Mouse (Mus musculus): Measurements from ENCODE around the gene Xrcc6. TPM values are rescaled to one million over a fixed set of nuclear protein-coding genes. Genes with fewer than 3 reads are reported as not detected.

Gene Xrcc6
- polyA plus RNA-seq, 1 experiment from 2014 or later = 19.6 TPM

- no peak overlapping the region for H3K4me3 ChIP-seq (ENCODE audit: low read depth, low read length)
- 0 out of 2 replicates have a peak overlapping the region, but pooled peaks have one; percentile 32 for H3K27ac ChIP-seq (ENCODE audit: low read length)
- WGBS = 49% methylated on average over 13 of the region's 13 CpGs
These were observed 35.0 kb downstream of the Xrcc6 start for GRCm38 (mm10) chr15:82022535-82023088.

GRCm38 (mm10) chr15:82023965-82024635, 36.5 kb downstream of the Xrcc6 start:
- no peak overlapping the region for H3K9ac ChIP-seq (replicated peaks; ENCODE audit: low read depth)
- no peaks in the 10 kb centered on the region for H3K27me3 ChIP-seq (replicated peaks; ENCODE audit: insufficient read depth, low read length)
- peak; percentile 67 for DNase-seq (ENCODE audit: low spot score)
- H3K27ac ChIP-seq (ENCODE audit: low read length) = no peak overlapping the region; the same call in 1 of the 2 replicates
- no peaks in the 10 kb centered on the region for H3K9me3 ChIP-seq (ENCODE audit: low read length)
- no peak overlapping the region for H3K4me3 ChIP-seq (ENCODE audit: low read depth, low read length)
- H3K4me2 ChIP-seq (replicated peaks; ENCODE audit: low read depth, low read length) = no peak overlapping the region
- no peaks in the 10 kb centered on the region for H3K4me1 ChIP-seq (ENCODE audit: insufficient read depth, low read depth, low read length)
- TF ChIP-seq CTCF (IDR thresholded peaks at IDR 0.05) (0 out of 2 replicates have a peak, but pooled peaks have one; percentile 21), EP300 (IDR thresholded peaks at IDR 0.05) (no peak)
- peak; percentile 66 for ATAC-seq
- H3K36me3 ChIP-seq (ENCODE audit: insufficient read depth, low read length) = no peaks in the 10 kb centered on the region
- WGBS = 70% methylated on average over 6 of the region's 6 CpGs

More at GRCm38 (mm10) chr15:82022535-82023088, 35.0 kb downstream of the Xrcc6 start:
- H3K36me3 ChIP-seq (ENCODE audit: insufficient read depth, low read length) = no peaks in the 10 kb centered on the region
- no peak overlapping the region for H3K9ac ChIP-seq (replicated peaks; ENCODE audit: low read depth)
- TF ChIP-seq CTCF (IDR thresholded peaks at IDR 0.05) = no peak
- TF ChIP-seq EP300 (IDR thresholded peaks at IDR 0.05) = no peak
- H3K4me1 ChIP-seq (ENCODE audit: insufficient read depth, low read depth, low read length) = no peaks in the 10 kb centered on the region
- no peaks in the 10 kb centered on the region for H3K9me3 ChIP-seq (ENCODE audit: low read length)
- peak; percentile 65 for ATAC-seq
- H3K4me2 ChIP-seq (replicated peaks; ENCODE audit: low read depth, low read length) = no peak overlapping the region
- no peaks in the 10 kb centered on the region for H3K27me3 ChIP-seq (replicated peaks; ENCODE audit: insufficient read depth, low read length)
- DNase-seq (ENCODE audit: low spot score) = peak; percentile 49

- Histone ChIP-seq H3K9ac (replicated peaks; ENCODE audit: low read depth) (no peak overlapping the region), H3K9me3 (ENCODE audit: low read length) (no peaks in the 10 kb centered on the region), H3K27me3 (replicated peaks; ENCODE audit: insufficient read depth, low read length) (no peaks in the 10 kb centered on the region), H3K36me3 (ENCODE audit: insufficient read depth, low read length) (no peaks in the 10 kb centered on the region), H3K27ac (ENCODE audit: low read length) (no peak overlapping the region), H3K4me3 (ENCODE audit: low read depth, low read length) (no peak overlapping the region), H3K4me1 (ENCODE audit: insufficient read depth, low read depth, low read length) (no peaks in the 10 kb centered on the region), H3K4me2 (replicated peaks; ENCODE audit: low read depth, low read length) (no peak overlapping the region)
- ATAC-seq (no peak), DNase-seq (ENCODE audit: low spot score) (no peak)
- no peak for TF ChIP-seq CTCF (IDR thresholded peaks at IDR 0.05)
- no peak for TF ChIP-seq EP300 (IDR thresholded peaks at IDR 0.05)
- 83% methylated on average over 7 of the region's 7 CpGs for WGBS
These were observed 39.6 kb downstream of the Xrcc6 start for GRCm38 (mm10) chr15:82027276-82027675.

GRCm38 (mm10) chr15:82027726-82028125, 40.1 kb downstream of the Xrcc6 start:
- Histone ChIP-seq H3K36me3 (ENCODE audit: insufficient read depth, low read length) (no peaks in the 10 kb centered on the region), H3K4me2 (replicated peaks; ENCODE audit: low read depth, low read length) (no peak overlapping the region), H3K4me1 (ENCODE audit: insufficient read depth, low read depth, low read length) (no peaks in the 10 kb centered on the region), H3K27ac (ENCODE audit: low read length) (no peak overlapping the region), H3K27me3 (replicated peaks; ENCODE audit: insufficient read depth, low read length) (no peaks in the 10 kb centered on the region), H3K9ac (replicated peaks; ENCODE audit: low read depth) (no peak overlapping the region), H3K9me3 (ENCODE audit: low read length) (no peaks in the 10 kb centered on the region), H3K4me3 (ENCODE audit: low read depth, low read length) (no peak overlapping the region)
- no peak for ATAC-seq
- TF ChIP-seq EP300 (IDR thresholded peaks at IDR 0.05) = no peak
- TF ChIP-seq CTCF (IDR thresholded peaks at IDR 0.05) = no peak
- no peak for DNase-seq (ENCODE audit: low spot score)
- WGBS = 84% methylated on average over 7 of the region's 7 CpGs

GRCm38 (mm10) chr15:82032386-82032785, 44.8 kb downstream of the Xrcc6 start:
- Histone ChIP-seq H3K27me3 (replicated peaks; ENCODE audit: insufficient read depth, low read length) (no peaks in the 10 kb centered on the region), H3K9ac (replicated peaks; ENCODE audit: low read depth) (no peak overlapping the region), H3K9me3 (ENCODE audit: low read length) (no peaks in the 10 kb centered on the region), H3K4me2 (replicated peaks; ENCODE audit: low read depth, low read length) (no peak overlapping the region), H3K4me1 (ENCODE audit: insufficient read depth, low read depth, low read length) (no peaks in the 10 kb centered on the region), H3K4me3 (ENCODE audit: low read depth, low read length) (no peak overlapping the region), H3K36me3 (ENCODE audit: insufficient read depth, low read length) (peaks cover 4% of the 10 kb centered on the region; the same call in 1 of the 2 replicates), H3K27ac (ENCODE audit: low read length) (no peak overlapping the region)
- TF ChIP-seq EP300 (IDR thresholded peaks at IDR 0.05) (no peak), CTCF (IDR thresholded peaks at IDR 0.05) (no peak)
- ATAC-seq (no peak), DNase-seq (ENCODE audit: low spot score) (no peak)
- 85% methylated on average over 7 of the region's 7 CpGs for WGBS

- ATAC-seq (no peak), DNase-seq (ENCODE audit: low spot score) (no peak)
- Histone ChIP-seq H3K27ac (ENCODE audit: low read length) (no peak within 1 kb of the TSS), H3K4me1 (ENCODE audit: insufficient read depth, low read depth, low read length) (no peaks in the 10 kb centered on the region), H3K4me3 (ENCODE audit: low read depth, low read length) (no peak within 1 kb of the TSS), H3K27me3 (replicated peaks; ENCODE audit: insufficient read depth, low read length) (no peaks in the 10 kb centered on the region), H3K4me2 (replicated peaks; ENCODE audit: low read depth, low read length) (no peak within 1 kb of the TSS), H3K36me3 (ENCODE audit: insufficient read depth, low read length) (peaks cover 5% of the 10 kb centered on the region; the same call in 1 of the 2 replicates), H3K9me3 (ENCODE audit: low read length) (no peaks in the 10 kb centered on the region), H3K9ac (replicated peaks; ENCODE audit: low read depth) (no peak within 1 kb of the TSS)
- WGBS = 89% methylated on average over 4 of the region's 4 CpGs
- TF ChIP-seq CTCF (IDR thresholded peaks at IDR 0.05) (no peak), EP300 (IDR thresholded peaks at IDR 0.05) (no peak)
These were observed 46.1 kb downstream of the Xrcc6 start, which contains the start of gene Desi1 for GRCm38 (mm10) chr15:82033762-82034161. TSS of gene Desi1 (minus strand) at chr15:82033862.

Measured in lung, postnatal 0 days (tissue).